Mouse (Mus musculus) intestine, embryonic 14.5 days (tissue): Measurements from ENCODE around the gene Snx30. TPM values are rescaled to one million over a fixed set of nuclear protein-coding genes. Genes with fewer than 3 reads are reported as not detected.

Source experiments
- ATAC-seq: fragments of 200-750 bp; cut with Nextera tagmentation; replicated peaks from 2 replicates; pipeline ENCODE4 v1.8.0; 2017; ENCODE audit warnings: low read depth, moderate number of reproducible peaks, moderate TSS enrichment, moderate library complexity; ENCODE audit not compliant: low FRiP score, low TSS enrichment
- DNase-seq: peaks from one replicate; pipeline ENCODE4 v3.0.0-alpha.2; 2018; ENCODE audit warnings: low spot score
- H3K27ac ChIP-seq: fragments of 300-500 bp; sonication (generic); 2 replicates; pipeline ENCODE4 v1.5.1; 2014; ENCODE audit warnings: low read depth, mild to moderate bottlenecking, control low read depth
- H3K27me3 ChIP-seq: fragments of 300-500 bp; sonication (generic); replicated peaks from 2 replicates; pipeline ENCODE4 v1.6.1; 2014; ENCODE audit warnings: low read length, control low read depth; ENCODE audit not compliant: control insufficient read depth, insufficient read depth
- H3K36me3 ChIP-seq: fragments of 300-500 bp; sonication (generic); 2 replicates; pipeline ENCODE4 v1.6.1; 2014; ENCODE audit warnings: low read length, control low read depth; ENCODE audit not compliant: control insufficient read depth, insufficient read depth
- H3K4me1 ChIP-seq: fragments of 300-500 bp; sonication (generic); replicated peaks from 2 replicates; pipeline ENCODE4 v1.6.1; 2014; ENCODE audit warnings: low read length, control low read depth, mixed read lengths; ENCODE audit not compliant: control insufficient read depth, insufficient read depth
- H3K4me2 ChIP-seq: fragments of 300-500 bp; sonication (generic); 2 replicates; pipeline ENCODE4 v1.6.1; 2014; ENCODE audit warnings: low read length
- H3K4me3 ChIP-seq: fragments of 300-500 bp; sonication (generic); 2 replicates; pipeline ENCODE4 v1.5.1; 2014; ENCODE audit warnings: low read depth, low read length, control low read depth, mixed read lengths
- H3K9ac ChIP-seq: fragments of 300-500 bp; sonication (generic); 2 replicates; pipeline ENCODE4 v1.6.1; 2014; ENCODE audit warnings: mild to moderate bottlenecking, low read length
- H3K9me3 ChIP-seq: fragments of 300-500 bp; sonication (generic); 2 replicates; pipeline ENCODE4 v1.6.1; 2016; ENCODE audit warnings: low read length, control low read depth; ENCODE audit not compliant: control insufficient read depth
- WGBS: fragments of 180-500 bp; shearing (Covaris S2); extraction: QIAGEN DNeasy Blood & Tissue Kit; methylation state at CpG from one replicate; pipeline ENCODE4 v1.1.7; 2014; 5-methylcytosine and 5-hydroxymethylcytosine counted together
- polyA plus RNA-seq: library from polyadenylated mRNA; unstranded; fragments of >200 nt; fragmentation: Nextera tagmentation; extraction: Ambion mirVana; gene quantifications from 2 replicates; pipeline ENCODE4 v1.2.1, GENCODE M21; 2014

The Snx30 gene
- polyA plus RNA-seq, 1 experiment from 2014 or later, result 6.8 TPM

DNA sequence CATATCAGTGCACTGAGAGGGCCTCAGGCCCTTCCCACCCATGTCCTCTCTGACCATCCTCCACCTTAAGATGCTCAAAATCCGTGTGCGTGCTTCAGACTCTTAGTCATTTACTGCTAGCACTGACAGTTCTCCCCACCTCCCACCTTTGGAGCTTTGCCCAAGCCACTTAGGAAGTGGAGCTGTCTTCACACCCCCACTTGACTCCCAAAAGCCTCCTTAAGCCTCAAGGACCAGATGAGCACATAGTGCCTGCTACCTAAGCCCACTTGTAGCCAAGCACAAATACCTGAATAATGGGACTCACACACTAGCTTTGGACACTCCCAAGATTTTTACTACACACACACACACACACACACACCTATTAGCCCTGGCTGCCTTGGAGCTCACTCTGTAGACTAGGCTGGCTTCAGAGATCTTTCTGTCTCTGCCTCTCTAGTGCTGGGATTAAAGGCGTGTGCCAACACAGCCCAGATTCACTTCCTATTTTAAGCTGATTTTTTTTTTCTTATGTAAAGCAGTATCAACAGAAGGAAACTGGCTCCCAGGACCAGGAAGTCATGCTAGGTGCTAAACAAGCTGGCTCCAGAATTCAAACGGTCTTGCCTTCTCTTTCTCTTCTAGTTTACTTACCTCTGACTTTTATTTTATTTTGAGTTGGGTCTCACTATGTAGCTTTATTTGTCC, 9.6 kb downstream of the Snx30 start:
- Histone ChIP-seq H3K4me3 (no peak overlapping the region), H3K4me2 (no peak overlapping the region), H3K4me1 (0 out of 2 replicates have a peak, but pooled peaks cover 4% of the 10 kb centered on the region), H3K27me3 (no peaks in the 10 kb centered on the region), H3K9ac (no peak overlapping the region), H3K9me3 (no peaks in the 10 kb centered on the region), H3K27ac (no peak overlapping the region), H3K36me3 (no peaks in the 10 kb centered on the region)
- ATAC-seq (no peak), DNase-seq (no peak)
- WGBS, result 73% methylated on average over 4 of the region's 4 CpGs

DNA sequence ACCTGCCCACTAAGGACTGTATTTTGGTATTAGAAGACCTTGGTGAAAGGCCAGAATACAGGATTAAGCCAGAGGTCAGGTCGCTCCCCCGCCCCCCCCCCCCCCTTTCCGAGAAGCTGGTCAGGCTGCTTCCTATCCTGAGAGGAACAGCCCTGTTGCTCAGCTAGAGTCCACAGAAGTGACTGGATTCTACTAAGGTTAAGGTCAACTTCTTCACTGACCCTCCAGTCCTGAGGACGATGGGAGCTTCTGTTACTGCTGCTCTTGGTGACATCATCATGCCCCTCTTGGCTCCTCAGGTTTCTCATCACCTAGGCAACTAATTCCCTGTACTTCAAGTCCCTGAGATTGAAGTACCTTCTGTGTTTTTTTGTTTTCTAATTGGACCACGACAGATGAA, 10.4 kb downstream of the Snx30 start:
- H3K4me3 ChIP-seq, result no peak overlapping the region
- no peak overlapping the region for H3K27ac ChIP-seq
- H3K9me3 ChIP-seq, result no peaks in the 10 kb centered on the region
- 0 out of 2 replicates have a peak, but pooled peaks cover 4% of the 10 kb centered on the region for H3K4me1 ChIP-seq
- no peaks in the 10 kb centered on the region for H3K27me3 ChIP-seq
- no peak overlapping the region for H3K9ac ChIP-seq
- ATAC-seq (no peak), DNase-seq (no peak)
- 53% methylated on average over 5 of the region's 5 CpGs for WGBS
- no peaks in the 10 kb centered on the region for H3K36me3 ChIP-seq
- H3K4me2 ChIP-seq, result no peak overlapping the region

DNA sequence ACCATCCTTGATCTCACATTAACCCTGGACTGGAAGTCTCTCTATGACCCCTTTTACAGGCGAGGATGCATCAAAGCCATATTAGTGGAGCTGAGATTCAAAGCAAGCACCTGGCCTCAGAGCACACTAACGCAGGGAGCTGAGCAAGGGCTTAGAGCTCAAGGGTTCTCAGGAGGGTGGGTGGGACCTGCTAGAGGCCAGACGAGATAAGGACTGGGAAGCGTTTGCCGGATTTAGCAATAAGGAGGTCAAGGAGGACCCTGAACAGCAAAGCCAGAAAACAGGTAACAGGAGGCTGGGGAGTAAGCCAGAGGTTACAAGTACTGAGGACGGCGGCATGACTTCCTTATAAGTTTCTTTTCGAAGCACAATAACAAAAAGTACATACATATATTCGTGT, 10.8 kb downstream of the Snx30 start:
- H3K27ac ChIP-seq, result no peak overlapping the region
- WGBS, result 64% methylated on average over 9 of the region's 9 CpGs
- H3K4me1 ChIP-seq, result 0 out of 2 replicates have a peak, but pooled peaks cover 4% of the 10 kb centered on the region
- no peaks in the 10 kb centered on the region for H3K9me3 ChIP-seq
- H3K27me3 ChIP-seq, result no peaks in the 10 kb centered on the region
- H3K4me3 ChIP-seq, result no peak overlapping the region
- H3K36me3 ChIP-seq, result no peaks in the 10 kb centered on the region
- DNase-seq, result no peak
- ATAC-seq, result no peak
- no peak overlapping the region for H3K4me2 ChIP-seq
- no peak overlapping the region for H3K9ac ChIP-seq

DNA sequence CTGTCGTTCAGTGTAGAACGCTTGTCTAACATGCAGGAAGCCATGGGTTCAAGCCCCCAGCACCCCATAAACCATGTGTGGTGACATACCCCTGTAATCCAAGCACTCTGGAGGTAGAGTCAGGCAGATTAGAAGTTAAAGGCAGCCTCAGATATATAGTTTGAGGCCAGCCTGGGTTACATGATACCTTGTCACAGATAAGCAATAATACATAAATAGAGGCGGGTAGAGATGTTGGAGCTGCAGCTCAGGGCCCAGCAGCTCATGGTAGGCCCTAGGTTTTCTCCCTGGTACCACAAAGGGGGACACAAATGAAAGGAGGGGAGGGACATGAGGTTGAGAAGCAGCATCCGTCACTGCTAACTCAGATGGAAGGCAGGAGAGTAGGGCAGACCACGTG, 12.2 kb downstream of the Snx30 start:
- no peak overlapping the region for H3K4me3 ChIP-seq
- H3K9me3 ChIP-seq, result no peaks in the 10 kb centered on the region
- no peak for DNase-seq
- H3K9ac ChIP-seq, result no peak overlapping the region
- H3K27ac ChIP-seq, result no peak overlapping the region
- H3K4me1 ChIP-seq, result 0 out of 2 replicates have a peak, but pooled peaks cover 4% of the 10 kb centered on the region
- no peaks in the 10 kb centered on the region for H3K27me3 ChIP-seq
- ATAC-seq, result no peak
- H3K36me3 ChIP-seq, result no peaks in the 10 kb centered on the region
- 66% methylated on average over 5 of the region's 5 CpGs for WGBS
- H3K4me2 ChIP-seq, result no peak overlapping the region

DNA sequence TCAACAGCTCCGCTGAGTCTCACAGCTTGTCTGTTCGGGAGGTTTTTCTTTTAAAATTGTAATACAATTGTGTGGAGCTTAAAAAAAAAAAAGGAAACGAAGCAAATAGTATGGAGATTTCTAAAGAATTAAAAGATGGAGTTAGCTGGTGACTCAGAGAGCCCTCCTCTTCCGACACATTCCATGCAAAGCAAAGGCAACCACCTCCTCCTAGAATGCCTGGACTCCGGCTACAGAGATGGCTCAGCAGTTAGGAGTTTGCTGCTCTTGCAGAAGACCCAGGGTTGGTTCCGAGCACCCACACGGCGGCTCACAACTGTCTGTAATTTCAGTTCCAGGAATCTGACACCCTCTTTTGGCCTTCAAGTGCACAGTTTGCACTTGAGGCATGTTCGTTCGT, 12.9 kb downstream of the Snx30 start:
- Histone ChIP-seq H3K9ac (no peak overlapping the region), H3K4me3 (no peak overlapping the region), H3K27ac (no peak overlapping the region), H3K4me1 (0 out of 2 replicates have a peak, but pooled peaks cover 4% of the 10 kb centered on the region), H3K27me3 (no peaks in the 10 kb centered on the region), H3K9me3 (no peaks in the 10 kb centered on the region), H3K4me2 (no peak overlapping the region), H3K36me3 (no peaks in the 10 kb centered on the region)
- 90% methylated on average over 10 of the region's 10 CpGs for WGBS
- DNase-seq, result no peak
- ATAC-seq, result no peak

DNA sequence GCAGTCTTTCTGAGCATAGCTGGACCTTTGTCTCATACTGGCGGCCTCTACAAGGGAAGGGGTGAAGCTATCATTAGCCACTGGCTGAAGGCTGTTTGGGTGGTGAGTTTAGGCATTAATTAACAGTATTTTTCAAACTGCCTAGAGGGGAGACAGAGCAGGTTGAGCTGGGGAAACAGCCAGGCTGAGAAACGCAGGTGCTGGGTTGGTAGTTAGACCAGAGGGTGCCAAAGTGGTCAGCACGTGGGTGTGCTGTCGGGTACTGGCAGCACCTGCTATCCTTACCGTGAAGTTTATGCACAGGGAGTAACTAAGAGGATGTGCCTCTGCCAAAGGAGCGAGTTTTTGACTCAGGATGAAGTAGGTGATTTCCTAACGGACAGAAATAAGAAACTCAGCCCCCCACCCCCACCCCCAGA, 13.4 kb downstream of the Snx30 start:
- H3K9me3 ChIP-seq, result no peaks in the 10 kb centered on the region
- H3K4me1 ChIP-seq, result 0 out of 2 replicates have a peak, but pooled peaks cover 4% of the 10 kb centered on the region
- no peaks in the 10 kb centered on the region for H3K27me3 ChIP-seq
- H3K36me3 ChIP-seq, result no peaks in the 10 kb centered on the region
- 78% methylated on average over 7 of the region's 7 CpGs for WGBS
- no peak overlapping the region for H3K27ac ChIP-seq
- DNase-seq (no peak), ATAC-seq (no peak)
- no peak overlapping the region for H3K4me3 ChIP-seq
- H3K4me2 ChIP-seq, result no peak overlapping the region
- no peak overlapping the region for H3K9ac ChIP-seq

DNA sequence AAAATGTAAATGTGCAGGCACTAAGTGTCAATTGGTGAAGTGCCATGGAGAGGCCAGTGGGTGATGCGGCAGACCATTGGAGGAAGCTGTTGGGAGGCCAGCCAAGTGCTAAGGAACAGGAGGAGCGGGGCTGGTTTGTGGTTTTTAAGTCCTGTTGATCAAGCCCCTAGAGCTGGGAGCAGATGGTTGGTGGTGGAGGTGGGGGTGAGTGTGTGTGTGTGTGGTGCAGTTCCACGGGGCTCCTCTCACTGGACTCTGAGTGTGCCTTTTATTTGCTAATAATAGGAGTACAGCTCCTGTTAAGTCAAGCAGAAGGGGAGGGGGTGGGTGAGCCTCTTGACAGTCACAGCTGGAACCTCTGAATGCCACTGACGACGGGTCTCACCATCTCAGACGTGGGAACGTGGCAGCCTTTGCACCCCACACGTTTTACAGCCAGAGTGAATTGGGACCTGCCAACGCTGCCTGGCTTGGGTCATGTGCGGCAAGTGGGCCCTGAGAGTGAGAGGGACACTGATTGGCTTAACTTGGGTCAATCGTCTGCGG, 13.9 kb downstream of the Snx30 start:
- DNase-seq, result no peak
- Histone ChIP-seq H3K4me2 (no peak overlapping the region), H3K9ac (no peak overlapping the region), H3K9me3 (no peaks in the 10 kb centered on the region), H3K27me3 (no peaks in the 10 kb centered on the region), H3K4me3 (no peak overlapping the region), H3K36me3 (no peaks in the 10 kb centered on the region), H3K4me1 (0 out of 2 replicates have a peak, but pooled peaks cover 4% of the 10 kb centered on the region), H3K27ac (no peak overlapping the region)
- ATAC-seq, result no peak
- WGBS, result 73% methylated on average over 12 of the region's 12 CpGs

DNA sequence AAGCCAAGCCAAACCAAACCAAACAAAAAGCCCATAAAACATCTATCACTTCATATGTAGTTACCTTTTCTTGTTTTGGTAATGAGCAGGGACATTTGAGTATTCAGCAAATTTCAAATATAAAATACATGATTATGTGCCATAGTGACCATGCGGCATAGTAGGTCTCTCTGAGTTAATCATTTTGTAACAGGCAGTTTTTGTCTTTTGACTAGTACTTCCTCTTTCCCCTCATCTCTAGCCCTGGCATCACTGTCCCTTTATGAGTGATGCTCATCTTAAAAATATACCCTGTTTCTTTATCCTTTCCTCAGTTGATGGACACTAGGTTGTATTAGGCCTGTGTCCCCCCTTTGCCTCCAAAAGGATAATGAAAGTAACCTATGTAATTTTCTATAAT, 15.9 kb downstream of the Snx30 start:
- ATAC-seq (no peak), DNase-seq (no peak)
- 100% methylated on average over 1 of the region's 1 CpGs for WGBS
- H3K27me3 ChIP-seq, result no peaks in the 10 kb centered on the region
- H3K9me3 ChIP-seq, result no peaks in the 10 kb centered on the region
- no peak overlapping the region for H3K27ac ChIP-seq
- 0 out of 2 replicates have a peak, but pooled peaks cover 4% of the 10 kb centered on the region for H3K4me1 ChIP-seq
- no peak overlapping the region for H3K4me2 ChIP-seq
- no peak overlapping the region for H3K4me3 ChIP-seq
- H3K9ac ChIP-seq, result no peak overlapping the region
- no peaks in the 10 kb centered on the region for H3K36me3 ChIP-seq

DNA sequence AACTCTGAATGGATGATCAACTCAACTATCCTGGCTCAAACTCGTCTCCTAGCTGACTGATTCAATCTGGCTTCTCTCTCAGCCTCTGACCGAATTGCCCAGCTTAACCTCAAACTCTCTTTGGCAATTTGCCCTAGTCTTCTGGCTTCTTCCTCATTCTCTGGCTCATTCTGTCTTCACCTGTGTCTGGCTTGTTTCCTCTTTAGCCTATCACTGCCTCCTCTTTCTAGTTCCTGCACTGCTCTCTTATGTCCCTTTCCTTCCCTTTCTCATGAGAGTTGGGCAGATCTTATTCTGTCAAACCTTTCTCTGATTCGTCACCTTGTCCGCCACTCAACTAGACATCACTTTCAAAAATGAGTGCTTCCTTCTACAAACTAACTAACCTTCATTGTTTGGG, 16.5 kb downstream of the Snx30 start:
- 74% methylated on average over 4 of the region's 4 CpGs for WGBS
- Histone ChIP-seq H3K36me3 (no peaks in the 10 kb centered on the region), H3K27ac (no peak overlapping the region), H3K9ac (no peak overlapping the region), H3K4me1 (0 out of 2 replicates have a peak, but pooled peaks cover 4% of the 10 kb centered on the region), H3K27me3 (no peaks in the 10 kb centered on the region), H3K4me3 (no peak overlapping the region), H3K4me2 (no peak overlapping the region), H3K9me3 (no peaks in the 10 kb centered on the region)
- no peak for DNase-seq
- no peak for ATAC-seq
